Mouse (Mus musculus) urinary bladder, adult 18-20 months (tissue): ENCODE measurements around the gene Olfr1042.
"Not testable (repeated sequence)": the region's sequence is repeated elsewhere in the genome, so short reads cannot be mapped to it uniquely, and the experiment has no call there.

Source experiments
- DNase-seq, 2 experiments: peaks; one replicate each; pipeline ENCODE4 v3.0.0; 2022; ENCODE audit warnings: low spot score in 2 of 2, mixed read lengths in 2 of 2

Olfr1042 gene

GRCm38 (mm10) chr2:86161738-86162137, at the start of gene Olfr1042:
Gene Olfr1042, minus strand, starts transcription at chr2:86161838.
- no peak for DNase-seq

GRCm38 (mm10) chr2:86202909-86203308, 41.3 kb upstream of the Olfr1042 start, which contains the start of gene Olfr1045:
Gene Olfr1045, minus strand, starts transcription at chr2:86203009.
- no peak for DNase-seq

DNA sequence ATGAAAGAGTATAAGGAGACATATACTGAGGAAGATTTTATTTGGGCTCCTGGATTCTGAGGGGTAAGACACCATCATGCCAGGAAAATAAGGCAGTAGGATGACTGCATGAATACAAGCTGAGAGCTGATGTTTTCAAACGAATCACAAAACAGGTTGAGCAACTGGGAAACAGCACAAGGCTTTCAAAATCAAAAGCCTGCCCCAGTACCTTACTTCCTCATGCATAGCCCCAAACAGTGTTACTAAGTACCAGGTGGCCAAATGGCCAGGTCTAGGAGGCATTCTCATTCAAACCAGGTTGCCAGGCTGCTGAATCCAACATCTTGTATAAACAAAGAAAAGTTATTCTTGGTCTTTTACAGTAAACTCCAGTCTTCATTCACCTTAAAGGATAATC, 34.2 kb upstream of the Olfr1042 start:
- DNase-seq, result no peak

DNA sequence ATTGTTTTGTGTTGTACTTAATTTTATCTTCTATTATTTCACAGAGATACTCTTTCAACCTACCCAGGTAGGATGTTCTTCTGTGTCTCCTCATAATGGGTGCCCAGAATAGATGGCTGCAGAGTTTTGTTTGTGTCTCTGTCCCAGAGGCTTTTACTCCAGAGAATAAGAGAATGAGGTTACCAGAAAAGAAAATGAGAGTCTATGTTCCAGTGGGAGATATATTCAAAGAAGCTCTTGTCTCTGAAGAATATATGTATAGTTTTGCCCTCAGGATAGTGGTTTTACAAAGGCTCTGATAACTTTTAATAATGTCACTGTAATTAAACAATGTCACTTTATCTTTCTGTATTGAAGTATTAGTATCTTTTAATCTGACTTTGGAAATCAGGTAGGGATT, 23.9 kb upstream of the Olfr1042 start, which contains the start of gene Olfr52:
TSS of gene Olfr52 (minus strand) at position 101 of the 400 bp plus-strand sequence.
- no peak for DNase-seq

DNA sequence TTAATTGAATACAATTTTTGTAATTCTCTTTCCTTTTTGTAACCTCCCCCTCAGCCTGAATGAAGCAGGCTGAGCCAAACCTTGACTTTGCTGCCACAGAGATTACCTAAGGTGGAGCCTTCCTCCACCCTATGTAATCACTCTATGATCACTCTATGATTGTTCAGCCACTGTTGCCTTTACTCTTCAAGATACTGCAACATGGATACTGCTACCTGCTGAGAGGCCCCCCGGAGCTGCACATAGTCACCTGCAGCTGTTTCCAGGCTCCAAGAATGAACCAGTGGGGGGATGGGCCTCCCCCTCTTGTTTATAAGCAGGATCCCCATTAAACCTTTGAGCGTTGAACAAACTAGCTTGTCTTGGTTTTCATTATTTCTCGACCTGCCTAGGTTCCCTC, 18.3 kb upstream of the Olfr1042 start:
- DNase-seq, result no peak

GRCm38 (mm10) chr2:86177720-86178119, 16.1 kb upstream of the Olfr1042 start, which contains the start of gene Olfr1044:
Gene Olfr1044, minus strand, starts transcription at chr2:86177820.
- no peak for DNase-seq

GRCm38 (mm10) chr2:86175422-86175821, 13.8 kb upstream of the Olfr1042 start:
- DNase-seq, result not testable (repeated sequence)

DNA sequence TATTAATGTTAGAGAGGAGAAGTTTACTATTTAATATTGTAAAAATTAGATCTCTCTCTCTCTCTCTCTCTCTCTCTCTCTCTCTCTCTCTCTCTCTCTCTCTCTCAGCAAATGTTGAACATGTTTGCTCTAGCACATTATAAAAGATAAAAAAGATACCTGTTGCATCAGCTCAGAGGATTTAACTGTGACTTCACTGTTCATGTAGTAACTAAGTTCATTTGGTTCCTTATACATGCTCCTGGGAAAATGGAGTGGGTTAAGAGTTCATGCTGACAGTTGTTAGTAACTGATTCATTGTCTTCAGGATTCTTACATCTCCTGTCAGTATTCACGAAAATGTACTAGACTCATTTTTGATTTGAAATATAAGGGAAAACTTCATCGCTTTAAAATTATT, 5.8 kb upstream of the Olfr1042 start, which contains the start of gene Olfr1043:
TSS of gene Olfr1043 (minus strand) at position 101 of the 400 bp plus-strand sequence.
- DNase-seq, result no peak

DNA sequence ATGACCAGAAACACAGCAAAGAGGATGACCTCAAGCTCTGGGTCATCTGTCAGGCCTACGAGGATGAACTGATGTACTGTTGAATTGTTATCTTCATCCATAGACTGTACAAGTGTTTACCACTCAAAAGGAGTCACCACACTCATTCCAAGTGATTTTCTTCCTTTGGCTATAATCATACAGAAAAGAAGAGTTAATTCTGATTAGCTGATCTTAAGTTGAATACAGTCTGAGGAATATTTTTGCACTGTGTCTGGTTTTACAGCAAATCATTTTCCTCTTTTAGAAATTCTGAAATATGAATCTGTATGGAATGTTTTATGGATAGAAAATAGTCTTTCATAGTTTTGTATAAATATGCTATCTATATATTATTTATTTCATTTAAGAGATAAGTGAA, 15.0 kb downstream of the Olfr1042 start, which contains the start of gene Olfr1040:
TSS of gene Olfr1040 (minus strand) at position 101 of the 400 bp plus-strand sequence.
- DNase-seq, result no peak

DNA sequence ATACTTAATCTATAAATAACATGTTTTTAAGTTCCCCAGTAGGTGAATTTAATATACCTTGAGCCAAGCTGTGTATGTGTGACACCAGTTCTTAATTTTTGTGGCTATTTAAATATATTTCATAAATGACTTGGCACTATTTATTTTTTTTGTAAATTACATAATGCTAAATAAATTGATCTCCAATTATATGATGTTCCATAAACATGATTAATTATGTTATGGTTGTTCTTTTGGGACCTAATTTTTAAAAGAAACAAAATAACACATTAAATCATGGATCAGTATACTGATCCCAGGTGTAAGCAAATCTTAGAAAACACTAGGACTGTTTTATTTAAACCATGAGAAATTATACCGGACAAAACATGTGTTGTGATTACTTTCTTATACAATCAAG, 25.8 kb downstream of the Olfr1042 start, which contains the start of gene Olfr1039:
TSS of gene Olfr1039 (minus strand) at position 101 of the 400 bp plus-strand sequence.
- no peak for DNase-seq
